Mouse (Mus musculus): ENCODE data around the gene Gart. TPM values are rescaled to one million over a fixed set of nuclear protein-coding genes. Genes with fewer than 3 reads are reported as not detected.

The Gart gene
- polyA plus RNA-seq, 1 experiment = 26.4 TPM

GRCm38 (mm10) chr16:91686369-91686768 lies 39.6 kb upstream of the Gart start:
- peaks cover 16% of the 10 kb centered on the region for H3K36me3 ChIP-seq (ENCODE audit: control insufficient read depth, insufficient read depth, low read length)
- no peak overlapping the region for H3K27ac ChIP-seq (ENCODE audit: insufficient read depth, low read length)
- H3K4me1 ChIP-seq (ENCODE audit: control insufficient read depth, insufficient read depth, insufficient read length) = peaks cover 8% of the 10 kb centered on the region
- H3K27me3 ChIP-seq (ENCODE audit: control insufficient read depth, insufficient read depth, low read length) = no peaks in the 10 kb centered on the region
- no peak for TF ChIP-seq POLR2A (IDR thresholded peaks at IDR 0.05; ENCODE audit: low read depth, low read length)
- no peak for TF ChIP-seq CTCF (IDR thresholded peaks at IDR 0.05; ENCODE audit: extremely low read depth, insufficient read depth, insufficient read length, insufficient replicate concordance)
- DNase-seq (ENCODE audit: low read depth in 1 of 2, low spot score in 2 of 2) = no peak
- WGBS = 89% methylated on average over 5 of the region's 5 CpGs
- H3K4me3 ChIP-seq (ENCODE audit: extremely low read depth, insufficient read depth, insufficient read length) = no peak overlapping the region

- peaks cover 21% of the 10 kb centered on the region for H3K36me3 ChIP-seq (ENCODE audit: control insufficient read depth, insufficient read depth, low read length)
- H3K4me3 ChIP-seq (ENCODE audit: extremely low read depth, insufficient read depth, insufficient read length) = no peak overlapping the region
- peaks cover 8% of the 10 kb centered on the region for H3K4me1 ChIP-seq (ENCODE audit: control insufficient read depth, insufficient read depth, insufficient read length)
- WGBS = 19% methylated on average over 5 of the region's 5 CpGs
- H3K27ac ChIP-seq (ENCODE audit: insufficient read depth, low read length) = peak overlapping the region; percentile 46
- no peaks in the 10 kb centered on the region for H3K27me3 ChIP-seq (ENCODE audit: control insufficient read depth, insufficient read depth, low read length)
- peak; percentile 12 to 94 for DNase-seq (ENCODE audit: low read depth in 1 of 2, low spot score in 2 of 2)
- TF ChIP-seq CTCF (IDR thresholded peaks at IDR 0.05; ENCODE audit: extremely low read depth, insufficient read depth, insufficient read length, insufficient replicate concordance) (no peak), POLR2A (IDR thresholded peaks at IDR 0.05; ENCODE audit: low read depth, low read length) (no peak; the same call in 1 of the 2 replicates)
Measured at GRCm38 (mm10) chr16:91685526-91685925, 38.8 kb upstream of the Gart start.

- H3K36me3 ChIP-seq (ENCODE audit: control insufficient read depth, insufficient read depth, low read length) = peaks cover 46% of the 10 kb centered on the region
Measured at GRCm38 (mm10) chr16:91680656-91681055, 33.9 kb upstream of the Gart start.

GRCm38 (mm10) chr16:91678147-91678911 lies 31.6 kb upstream of the Gart start:
- DNase-seq (ENCODE audit: low read depth in 1 of 2, low spot score in 2 of 2) = no peak
- Histone ChIP-seq H3K4me1 (ENCODE audit: control insufficient read depth, insufficient read depth, insufficient read length) (no peaks in the 10 kb centered on the region), H3K4me3 (ENCODE audit: extremely low read depth, insufficient read depth, insufficient read length) (no peak overlapping the region), H3K36me3 (ENCODE audit: control insufficient read depth, insufficient read depth, low read length) (peaks cover 50% of the 10 kb centered on the region), H3K27me3 (ENCODE audit: control insufficient read depth, insufficient read depth, low read length) (no peaks in the 10 kb centered on the region), H3K27ac (ENCODE audit: insufficient read depth, low read length) (no peak overlapping the region)
- TF ChIP-seq POLR2A (IDR thresholded peaks at IDR 0.05; ENCODE audit: low read depth, low read length) = no peak
- TF ChIP-seq CTCF (IDR thresholded peaks at IDR 0.05; ENCODE audit: extremely low read depth, insufficient read depth, insufficient read length, insufficient replicate concordance) = no peak
- WGBS = 91% methylated on average over 5 of the region's 5 CpGs

More at GRCm38 (mm10) chr16:91680656-91681055, 33.9 kb upstream of the Gart start:
- Histone ChIP-seq H3K27ac (ENCODE audit: insufficient read depth, low read length) (no peak overlapping the region), H3K4me1 (ENCODE audit: control insufficient read depth, insufficient read depth, insufficient read length) (peaks cover under 1% of the 10 kb centered on the region; the same call in 1 of the 2 replicates), H3K27me3 (ENCODE audit: control insufficient read depth, insufficient read depth, low read length) (no peaks in the 10 kb centered on the region), H3K4me3 (ENCODE audit: extremely low read depth, insufficient read depth, insufficient read length) (no peak overlapping the region)
- no peak for DNase-seq (ENCODE audit: low read depth in 1 of 2, low spot score in 2 of 2)
- 83% methylated on average over 5 of the region's 5 CpGs for WGBS
- TF ChIP-seq CTCF (IDR thresholded peaks at IDR 0.05; ENCODE audit: extremely low read depth, insufficient read depth, insufficient read length, insufficient replicate concordance) = no peak
- TF ChIP-seq POLR2A (IDR thresholded peaks at IDR 0.05; ENCODE audit: low read depth, low read length) = no peak

GRCm38 (mm10) chr16:91674500-91674899 lies 27.7 kb upstream of the Gart start:
- peaks cover 57% of the 10 kb centered on the region for H3K36me3 ChIP-seq (ENCODE audit: control insufficient read depth, insufficient read depth, low read length)
- H3K4me1 ChIP-seq (ENCODE audit: control insufficient read depth, insufficient read depth, insufficient read length) = no peaks in the 10 kb centered on the region
- H3K27ac ChIP-seq (ENCODE audit: insufficient read depth, low read length) = no peak overlapping the region
- WGBS = 94% methylated on average over 4 of the region's 4 CpGs
- no peaks in the 10 kb centered on the region for H3K27me3 ChIP-seq (ENCODE audit: control insufficient read depth, insufficient read depth, low read length)
- no peak overlapping the region for H3K4me3 ChIP-seq (ENCODE audit: extremely low read depth, insufficient read depth, insufficient read length)
- TF ChIP-seq CTCF (IDR thresholded peaks at IDR 0.05; ENCODE audit: extremely low read depth, insufficient read depth, insufficient read length, insufficient replicate concordance) = no peak
- TF ChIP-seq POLR2A (IDR thresholded peaks at IDR 0.05; ENCODE audit: low read depth, low read length) = no peak
- no peak for DNase-seq (ENCODE audit: low read depth in 1 of 2, low spot score in 2 of 2)

- Histone ChIP-seq H3K4me1 (ENCODE audit: control insufficient read depth, insufficient read depth, insufficient read length) (no peaks in the 10 kb centered on the region; the same call in 1 of the 2 replicates), H3K36me3 (ENCODE audit: control insufficient read depth, insufficient read depth, low read length) (peaks cover 59% of the 10 kb centered on the region)
- WGBS = 95% methylated on average over 3 of the region's 3 CpGs
Measured at GRCm38 (mm10) chr16:91663795-91664194, 17.0 kb upstream of the Gart start.

GRCm38 (mm10) chr16:91662336-91662735 lies 15.6 kb upstream of the Gart start:
- peaks cover 67% of the 10 kb centered on the region for H3K36me3 ChIP-seq (ENCODE audit: control insufficient read depth, insufficient read depth, low read length)
- no peaks in the 10 kb centered on the region for H3K27me3 ChIP-seq (ENCODE audit: control insufficient read depth, insufficient read depth, low read length)
- 95% methylated on average over 16 of the region's 16 CpGs for WGBS
- no peak overlapping the region for H3K27ac ChIP-seq (ENCODE audit: insufficient read depth, low read length)
- H3K4me1 ChIP-seq (ENCODE audit: control insufficient read depth, insufficient read depth, insufficient read length) = no peaks in the 10 kb centered on the region; the same call in 1 of the 2 replicates
- no peak overlapping the region for H3K4me3 ChIP-seq (ENCODE audit: extremely low read depth, insufficient read depth, insufficient read length)
- no peak for DNase-seq (ENCODE audit: low read depth in 1 of 2, low spot score in 2 of 2)
- TF ChIP-seq POLR2A (IDR thresholded peaks at IDR 0.05; ENCODE audit: low read depth, low read length) (no peak), CTCF (IDR thresholded peaks at IDR 0.05; ENCODE audit: extremely low read depth, insufficient read depth, insufficient read length, insufficient replicate concordance) (no peak)

More at GRCm38 (mm10) chr16:91663795-91664194, 17.0 kb upstream of the Gart start:
- TF ChIP-seq CTCF (IDR thresholded peaks at IDR 0.05; ENCODE audit: extremely low read depth, insufficient read depth, insufficient read length, insufficient replicate concordance) = no peak
- DNase-seq (ENCODE audit: low read depth in 1 of 2, low spot score in 2 of 2) = no peak
- Histone ChIP-seq H3K4me3 (ENCODE audit: extremely low read depth, insufficient read depth, insufficient read length) (no peak overlapping the region), H3K27ac (ENCODE audit: insufficient read depth, low read length) (no peak overlapping the region), H3K27me3 (ENCODE audit: control insufficient read depth, insufficient read depth, low read length) (no peaks in the 10 kb centered on the region)
